ENCODE assay signal across 11 mouse cellular contexts in genomic region chr1:130820316-130821148, GRCm38 (mm10). TPM values are rescaled to one million over a fixed set of nuclear protein-coding genes. Genes with fewer than 3 reads are reported as not detected.
A peak's percentile ranks its signal among the peaks of the same experiment; 100 is the strongest.
DNase-seq lines count a peak whose midpoint lies in the region; ATAC-seq and TF ChIP-seq lines count a peak whose summit lies in the region.
"Had no signal": no experiment of that assay in that cellular context is flagged by ENCODE, and none has a peak within 500 bp of the region (broad histone marks: within the 10 kb centered on the region; RNA-seq: fewer than 3 reads in every experiment).

No protein-coding gene starts in this region.

- no peak for ATAC-seq in forebrain, embryonic 11.5 days (replicated peaks; ENCODE audit: low FRiP score)
- no peak for ATAC-seq in forebrain, postnatal 0 days
- peak; percentile 56 for ATAC-seq in intestine, embryonic 15.5 days

- peak; percentile 8 for DNase-seq in forebrain, embryonic 11.5 days (ENCODE audit: low spot score)
- DNase-seq in forebrain, postnatal 0 days, result no peak
- peak; percentile 62 to 72 for DNase-seq in B cell, adult 2 months
- peak; percentile 20 for DNase-seq in skeletal muscle tissue, adult 2 months (ENCODE audit: low read depth, low spot score)
- DNase-seq in heart, postnatal 14 days, result no peak
- DNase-seq in neural tube, embryonic 10.5 days (ENCODE audit: extremely low spot score, low spot score), result no peak
- no peak for DNase-seq in left cerebral cortex, postnatal 14 days (ENCODE audit: low spot score in 2 of 2)
- DNase-seq: heart, postnatal 4 days; left cerebral cortex, postnatal 4 days; thymus, adult 18-20 months had no signal

- H3K27ac ChIP-seq in forebrain, embryonic 11.5 days (ENCODE audit: low read depth, low read length), result no peak overlapping the region
- H3K27ac ChIP-seq in forebrain, postnatal 0 days (ENCODE audit: low read depth, low read length), result no peak overlapping the region
- H3K27ac ChIP-seq in intestine, embryonic 15.5 days, result peak overlapping the region; percentile 44; the same call in 1 of the 2 replicates

- intact Hi-C loops in heart, postnatal 14 days (cut with DNase I), result no loop called here
- intact Hi-C loops in left cerebral cortex, postnatal 14 days (cut with DNase I), result no loop called here

- 87% methylated on average over 7 of the region's 7 CpGs for WGBS in forebrain, embryonic 11.5 days
- 84% methylated on average over 7 of the region's 7 CpGs for WGBS in forebrain, postnatal 0 days
- WGBS in intestine, embryonic 15.5 days, result 74% methylated on average over 7 of the region's 7 CpGs

- H3K4me2 ChIP-seq in forebrain, embryonic 11.5 days (ENCODE audit: low read depth, low read length, severe bottlenecking), result no peak overlapping the region
- no peak overlapping the region for H3K4me2 ChIP-seq in forebrain, postnatal 0 days (ENCODE audit: low read depth)
- no peak overlapping the region for H3K4me2 ChIP-seq in intestine, embryonic 15.5 days (replicated peaks)

- H3K9ac ChIP-seq in forebrain, embryonic 11.5 days (ENCODE audit: low read length), result no peak overlapping the region
- no peak overlapping the region for H3K9ac ChIP-seq in forebrain, postnatal 0 days
- no peak overlapping the region for H3K9ac ChIP-seq in intestine, embryonic 15.5 days

- TF ChIP-seq CTCF in forebrain, postnatal 0 days (IDR thresholded peaks at IDR 0.05; ENCODE audit: low read depth), result no peak

- H3K9me3 ChIP-seq in forebrain, embryonic 11.5 days (ENCODE audit: control insufficient read depth, low read length), result no peaks in the 10 kb centered on the region
- no peaks in the 10 kb centered on the region for H3K9me3 ChIP-seq in forebrain, postnatal 0 days (ENCODE audit: low read length)
- H3K9me3 ChIP-seq in intestine, embryonic 15.5 days, result no peaks in the 10 kb centered on the region

- H3K4me3 ChIP-seq in forebrain, embryonic 11.5 days (ENCODE audit: low read depth, low read length), result no peak overlapping the region
- H3K4me3 ChIP-seq in forebrain, postnatal 0 days (ENCODE audit: low read depth, low read length), result no peak overlapping the region
- H3K4me3 ChIP-seq in intestine, embryonic 15.5 days (replicated peaks), result no peak overlapping the region

- no peaks in the 10 kb centered on the region for H3K4me1 ChIP-seq in forebrain, embryonic 11.5 days (replicated peaks; ENCODE audit: control insufficient read depth, insufficient read depth, low read length)
- H3K4me1 ChIP-seq in forebrain, postnatal 0 days (ENCODE audit: insufficient read depth), result no peaks in the 10 kb centered on the region
- peaks cover 4% of the 10 kb centered on the region; the same call in 1 of the 2 replicates for H3K4me1 ChIP-seq in intestine, embryonic 15.5 days (replicated peaks)

- no peaks in the 10 kb centered on the region for H3K27me3 ChIP-seq in forebrain, embryonic 11.5 days (ENCODE audit: control insufficient read depth, insufficient read depth, low read length)
- no peaks in the 10 kb centered on the region for H3K27me3 ChIP-seq in forebrain, postnatal 0 days (ENCODE audit: insufficient read depth, low read length)
- H3K27me3 ChIP-seq in intestine, embryonic 15.5 days (replicated peaks), result no peaks in the 10 kb centered on the region

- H3K36me3 ChIP-seq in forebrain, embryonic 11.5 days (ENCODE audit: control insufficient read depth, insufficient read depth, low read length), result no peaks in the 10 kb centered on the region
- no peaks in the 10 kb centered on the region for H3K36me3 ChIP-seq in forebrain, postnatal 0 days (ENCODE audit: insufficient read depth)
- H3K36me3 ChIP-seq in intestine, embryonic 15.5 days, result no peaks in the 10 kb centered on the region

RNA-seq across cellular contexts. Expression of gene Pigr, which starts 6.0 kb away (rescaled TPM):
- polyA plus RNA-seq in forebrain, embryonic 11.5 days (2014; fragmentation: Nextera tagmentation; extraction: Ambion mirVana), result not detected in 2 replicates
- total RNA-seq in forebrain, postnatal 0 days (2014; rRNA removed), result 0.08 TPM in 1 of 2 replicates, not detected in the other
- polyA plus RNA-seq in forebrain, postnatal 0 days (2015; fragmentation: Nextera tagmentation; extraction: Ambion mirVana), result not detected in 2 replicates
- polyA plus RNA-seq in intestine, embryonic 15.5 days (2015; fragmentation: Nextera tagmentation; extraction: Ambion mirVana), result 0.96 and 2.5 TPM in 2 replicates
- total RNA-seq in heart, postnatal 14 days (2021), result under 1 TPM in 1 of 2 experiments, not detected in 1; 0.19 TPM
- under 1 TPM; 0.08 to 0.09 TPM for total RNA-seq in left cerebral cortex, postnatal 14 days (2021)
- total RNA-seq: heart, postnatal 4 days; left cerebral cortex, postnatal 4 days had no signal

RNA-seq across cellular contexts. Expression of gene Fcamr, which starts 19.8 kb away (rescaled TPM):
- not detected in 2 replicates for polyA plus RNA-seq in forebrain, embryonic 11.5 days (2014; fragmentation: Nextera tagmentation; extraction: Ambion mirVana)
- total RNA-seq in forebrain, postnatal 0 days (2014; rRNA removed), result 0.19 TPM in 1 of 2 replicates, not detected in the other
- not detected in 2 replicates for polyA plus RNA-seq in forebrain, postnatal 0 days (2015; fragmentation: Nextera tagmentation; extraction: Ambion mirVana)
- polyA plus RNA-seq in intestine, embryonic 15.5 days (2015; fragmentation: Nextera tagmentation; extraction: Ambion mirVana), result 0.18 and 0.21 TPM in 2 replicates
- under 1 TPM; 0.17 to 0.41 TPM for total RNA-seq in heart, postnatal 14 days (2021)
- total RNA-seq in left cerebral cortex, postnatal 14 days (2021), result not detected
- total RNA-seq: left cerebral cortex, postnatal 4 days had no signal

RNA-seq across cellular contexts. Expression of gene Fcmr, which starts 44.9 kb away (rescaled TPM):
- not detected in 2 replicates for polyA plus RNA-seq in forebrain, embryonic 11.5 days (2014; fragmentation: Nextera tagmentation; extraction: Ambion mirVana)
- not detected in 2 replicates for total RNA-seq in forebrain, postnatal 0 days (2014; rRNA removed)
- polyA plus RNA-seq in forebrain, postnatal 0 days (2015; fragmentation: Nextera tagmentation; extraction: Ambion mirVana), result 1.1 and 1.8 TPM in 2 replicates
- polyA plus RNA-seq in intestine, embryonic 15.5 days (2015; fragmentation: Nextera tagmentation; extraction: Ambion mirVana), result 2.8 and 5.7 TPM in 2 replicates
- total RNA-seq in heart, postnatal 14 days (2021), result under 1 TPM; 0.41 to 0.61 TPM
- under 1 TPM in 1 of 2 experiments, not detected in 1; 0.33 TPM for total RNA-seq in left cerebral cortex, postnatal 14 days (2021)

Comparison
In these comparisons a context has a peak if more than half of its experiments do, and no peak if none do; other contexts are left out.
1. DNase-seq: peak in forebrain, embryonic 11.5 days (single experiment), B cell, adult 2 months (2 of 2) and skeletal muscle tissue, adult 2 months (single experiment); none in forebrain, postnatal 0 days (single experiment), heart, postnatal 14 days (0 of 2), neural tube, embryonic 10.5 days (single experiment) and left cerebral cortex, postnatal 14 days (0 of 2).